Mouse (Mus musculus): Measurements from ENCODE around the gene Vmn1r18. TPM values are rescaled to one million over a fixed set of nuclear protein-coding genes. Genes with fewer than 3 reads are reported as not detected.

Gene Vmn1r18
- not detected in 2 replicates for polyA plus RNA-seq (2012; rRNA removed)

GRCm38 (mm10) chr6:57395683-57396082 lies at the start of gene Vmn1r18:
TSS of gene Vmn1r18 (minus strand) at chr6:57395783.

GRCm38 (mm10) chr6:57428630-57429029 lies 33.0 kb upstream of the Vmn1r18 start, which contains the start of gene Vmn1r20:
TSS of gene Vmn1r20 (plus strand) at chr6:57428930.

GRCm38 (mm10) chr6:57403480-57403879 lies 7.9 kb upstream of the Vmn1r18 start, which contains the start of gene Vmn1r19:
TSS of gene Vmn1r19 (plus strand) at chr6:57403780.

GRCm38 (mm10) chr6:57363627-57364026 lies 32.0 kb downstream of the Vmn1r18 start, which contains the start of gene Vmn1r17:
TSS of gene Vmn1r17 (minus strand) at chr6:57363727.

GRCm38 (mm10) chr6:57329394-57329793 lies 66.2 kb downstream of the Vmn1r18 start, which contains the start of gene Vmn1r16:
TSS of gene Vmn1r16 (minus strand) at chr6:57329494.

Other genes starting within 250 kb of the Vmn1r18 start
- not detected in 2 replicates for gene Vmn1r12, start 238.9 kb downstream of the Vmn1r18 start, polyA plus RNA-seq (2012; rRNA removed)
- not detected in 2 replicates for gene Vmn1r13, start 192.5 kb downstream of the Vmn1r18 start, polyA plus RNA-seq (2012; rRNA removed)
- gene Vmn1r14, start 164.1 kb downstream of the Vmn1r18 start, polyA plus RNA-seq (2012; rRNA removed), result not detected in 2 replicates
- not detected in 2 replicates for gene Vmn1r15, start 137.8 kb downstream of the Vmn1r18 start, polyA plus RNA-seq (2012; rRNA removed)
- gene Vmn1r16, start 66.3 kb downstream of the Vmn1r18 start, polyA plus RNA-seq (2012; rRNA removed), result not detected in 2 replicates
- gene Vmn1r17, start 32.1 kb downstream of the Vmn1r18 start, polyA plus RNA-seq (2012; rRNA removed), result not detected in 2 replicates
- not detected in 2 replicates for gene Vmn1r19, start 8.0 kb upstream of the Vmn1r18 start, polyA plus RNA-seq (2012; rRNA removed)
- gene Vmn1r20, start 33.1 kb upstream of the Vmn1r18 start, polyA plus RNA-seq (2012; rRNA removed), result not detected in 2 replicates
- 0.59 and 0.93 TPM in 2 replicates for gene Ppm1k, start 139.7 kb upstream of the Vmn1r18 start, polyA plus RNA-seq (2012; rRNA removed)
- gene Herc6, start 185.2 kb upstream of the Vmn1r18 start, polyA plus RNA-seq (2012; rRNA removed), result 5.4 and 6.2 TPM in 2 replicates

Measured in colon, adult 2 months (tissue).